In the genomic region with DNA sequence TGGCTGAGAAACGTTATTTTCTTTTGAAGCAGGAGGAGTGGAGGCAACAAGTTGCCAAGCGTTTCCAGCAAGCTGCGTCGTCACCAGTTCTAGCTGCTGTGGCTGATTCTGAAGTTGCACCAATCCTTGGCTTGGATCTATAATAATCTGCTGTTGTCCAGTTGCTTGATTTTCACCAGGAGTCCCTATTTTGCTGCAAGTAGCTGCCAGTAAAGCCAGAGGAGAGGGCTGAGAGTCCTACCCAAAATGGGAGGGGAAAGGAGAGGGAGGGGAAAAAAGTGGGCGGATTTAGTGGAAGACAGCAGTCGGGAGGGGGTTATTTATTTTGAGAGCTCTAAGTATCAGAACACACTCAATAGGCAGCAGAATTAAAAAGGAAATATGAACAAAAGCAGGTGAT, we compare ENCODE assay signal across 8 mouse cellular contexts. TPM values are rescaled to one million over a fixed set of nuclear protein-coding genes. Genes with fewer than 3 reads are reported as not detected.
DNase-seq lines count a peak whose midpoint lies in the region; ATAC-seq and TF ChIP-seq lines count a peak whose summit lies in the region.

No protein-coding gene starts in this region.

- no peak overlapping the region for H3K9ac ChIP-seq in intestine, embryonic 15.5 days
- 0 out of 2 replicates have a peak overlapping the region, but pooled peaks have one; percentile 25 for H3K9ac ChIP-seq in liver, embryonic 15.5 days

- DNase-seq in right cerebral cortex, postnatal 25 days = peak; percentile 15
- no peak for DNase-seq in right cerebral cortex, postnatal 36 days (ENCODE audit: low spot score in 2 of 2)
- DNase-seq in cerebellum, adult 18-20 months = peak; percentile 37 to 54
- peak; percentile 21 to 30 for DNase-seq in gastrocnemius, adult 8-10 months (ENCODE audit: low spot score in 2 of 2)
- no peak for DNase-seq in frontal cortex, postnatal 10 days (ENCODE audit: low spot score in 2 of 2)

- ATAC-seq in intestine, embryonic 15.5 days = no peak
- ATAC-seq in liver, embryonic 15.5 days (ENCODE audit: insufficient read depth) = no peak

- TF ChIP-seq CTCF in olfactory bulb, adult 2 months (IDR thresholded peaks at IDR 0.05; ENCODE audit: insufficient read depth, low read depth, low read length) = no peak

- WGBS in intestine, embryonic 15.5 days = 18% methylated on average over 6 of the region's 6 CpGs
- WGBS in liver, embryonic 15.5 days (ENCODE audit: insufficient replicate concordance) = 45% methylated on average over 6 of the region's 6 CpGs
- WGBS in olfactory bulb, adult 2 months = 9% methylated on average over 6 of the region's 6 CpGs

- H3K36me3 ChIP-seq in intestine, embryonic 15.5 days = no peaks in the 10 kb centered on the region
- peaks cover 14% of the 10 kb centered on the region; the same call in 1 of the 2 replicates for H3K36me3 ChIP-seq in liver, embryonic 15.5 days (replicated peaks)

- no peak for TF ChIP-seq POLR2A in olfactory bulb, adult 2 months (IDR thresholded peaks at IDR 0.05; ENCODE audit: insufficient read depth, low read depth, low read length)

- no peak overlapping the region for H3K27ac ChIP-seq in intestine, embryonic 15.5 days
- H3K27ac ChIP-seq in liver, embryonic 15.5 days (replicated peaks) = peak overlapping the region; percentile 60
- peak overlapping the region; percentile 17; the same call in 1 of the 2 replicates for H3K27ac ChIP-seq in olfactory bulb, adult 2 months (ENCODE audit: insufficient read depth, low read depth, low read length)

- H3K4me1 ChIP-seq in intestine, embryonic 15.5 days (replicated peaks) = peaks cover 10% of the 10 kb centered on the region; the same call in 1 of the 2 replicates
- H3K4me1 ChIP-seq in liver, embryonic 15.5 days (replicated peaks) = peaks cover 56% of the 10 kb centered on the region
- peaks cover 9% of the 10 kb centered on the region for H3K4me1 ChIP-seq in olfactory bulb, adult 2 months (ENCODE audit: control insufficient read depth, insufficient read depth, low read length)

- H3K4me3 ChIP-seq in intestine, embryonic 15.5 days (replicated peaks) = no peak overlapping the region
- peak overlapping the region; percentile 83 for H3K4me3 ChIP-seq in liver, embryonic 15.5 days (replicated peaks)
- peak overlapping the region; percentile 28; the same call in 1 of the 2 replicates for H3K4me3 ChIP-seq in olfactory bulb, adult 2 months (ENCODE audit: insufficient read depth, low read depth, low read length)

- H3K4me2 ChIP-seq in intestine, embryonic 15.5 days (replicated peaks) = peak overlapping the region; percentile 57
- H3K4me2 ChIP-seq in liver, embryonic 15.5 days = peak overlapping the region; percentile 75

- no peaks in the 10 kb centered on the region for H3K27me3 ChIP-seq in intestine, embryonic 15.5 days (replicated peaks)
- no peaks in the 10 kb centered on the region for H3K27me3 ChIP-seq in liver, embryonic 15.5 days

- no peaks in the 10 kb centered on the region for H3K9me3 ChIP-seq in intestine, embryonic 15.5 days
- H3K9me3 ChIP-seq in liver, embryonic 15.5 days (replicated peaks) = no peaks in the 10 kb centered on the region

RNA-seq across cellular contexts. Expression of gene Sp4, which starts 1.3 kb away (rescaled TPM):
- total RNA-seq in gastrocnemius, adult 8-10 months (2022) = 10 to 100 TPM in 3 of 4 experiments, 1 to 10 TPM in 1; 9.9 to 13.7 (median 11.5) TPM
- polyA plus RNA-seq in intestine, embryonic 15.5 days (2015; fragmentation: Nextera tagmentation; extraction: Ambion mirVana) = 5.6 and 5.9 TPM in 2 replicates
- polyA plus RNA-seq in liver, embryonic 15.5 days (2015; fragmentation: Nextera tagmentation; extraction: Ambion mirVana) = 5.3 and 5.5 TPM in 2 replicates
- polyA plus RNA-seq in olfactory bulb, adult 2 months (2012; ENCODE audit: insufficient read depth, insufficient read length, low replicate concordance, missing spikeins) = not detected in 2 replicates

Comparison
In these comparisons a context has a peak if more than half of its experiments do, and no peak if none do; other contexts are left out.
1. DNase-seq: peak in right cerebral cortex, postnatal 25 days (single experiment), cerebellum, adult 18-20 months (2 of 2) and gastrocnemius, adult 8-10 months (2 of 2); none in right cerebral cortex, postnatal 36 days (0 of 2) and frontal cortex, postnatal 10 days (0 of 2).